Mouse (Mus musculus): Measurements from ENCODE around the gene Ppard. TPM values are rescaled to one million over a fixed set of nuclear protein-coding genes. Genes with fewer than 3 reads are reported as not detected.
"Not testable (repeated sequence)": the region's sequence is repeated elsewhere in the genome, so short reads cannot be mapped to it uniquely, and the experiment has no call there.

Gene Ppard
- polyA plus RNA-seq, 1 experiment = 132 TPM

GRCm38 (mm10) chr17:28317091-28317490, 84.6 kb downstream of the Ppard start:
- H3K9me3 ChIP-seq = no peaks in the 10 kb centered on the region
- peaks cover 69% of the 10 kb centered on the region for H3K36me3 ChIP-seq (replicated peaks; ENCODE audit: low read length)
- H3K4me3 ChIP-seq (replicated peaks) = no peak overlapping the region
- H3K4me1 ChIP-seq = peaks cover 46% of the 10 kb centered on the region
- TF ChIP-seq GATA1 (IDR thresholded peaks at IDR 0.05; ENCODE audit: borderline replicate concordance, low read length) = no peak
- no peak for TF ChIP-seq FLI1 (IDR thresholded peaks at IDR 0.05; ENCODE audit: low read length)
- no peaks in the 10 kb centered on the region for H3K27me3 ChIP-seq (replicated peaks)

- no peaks in the 10 kb centered on the region for H3K27me3 ChIP-seq (replicated peaks)
- no peak overlapping the region for H3K4me3 ChIP-seq (replicated peaks)
- no peaks in the 10 kb centered on the region for H3K9me3 ChIP-seq
- peaks cover 75% of the 10 kb centered on the region for H3K36me3 ChIP-seq (replicated peaks; ENCODE audit: low read length)
- H3K4me1 ChIP-seq = peaks cover 39% of the 10 kb centered on the region
- TF ChIP-seq GATA1 (IDR thresholded peaks at IDR 0.05; ENCODE audit: borderline replicate concordance, low read length) (no peak), FLI1 (IDR thresholded peaks at IDR 0.05; ENCODE audit: low read length) (no peak)
These were observed 85.2 kb downstream of the Ppard start for GRCm38 (mm10) chr17:28317725-28318124.

- Histone ChIP-seq H3K36me3 (replicated peaks; ENCODE audit: low read length) (peaks cover 95% of the 10 kb centered on the region), H3K4me3 (replicated peaks) (no peak overlapping the region), H3K27me3 (replicated peaks) (no peaks in the 10 kb centered on the region), H3K4me1 (peaks cover 15% of the 10 kb centered on the region), H3K9me3 (peaks cover 6% of the 10 kb centered on the region)
- TF ChIP-seq GATA1 (IDR thresholded peaks at IDR 0.05; ENCODE audit: borderline replicate concordance, low read length) (no peak), FLI1 (IDR thresholded peaks at IDR 0.05; ENCODE audit: low read length) (no peak)
These were observed 89.2 kb downstream of the Ppard start for GRCm38 (mm10) chr17:28321700-28322099.

GRCm38 (mm10) chr17:28323786-28324185, 91.3 kb downstream of the Ppard start:
- Histone ChIP-seq H3K36me3 (replicated peaks; ENCODE audit: low read length) (peaks cover 81% of the 10 kb centered on the region), H3K9me3 (peaks cover 6% of the 10 kb centered on the region), H3K4me1 (peaks cover 16% of the 10 kb centered on the region), H3K27me3 (replicated peaks) (no peaks in the 10 kb centered on the region), H3K4me3 (replicated peaks) (no peak overlapping the region)
- TF ChIP-seq FLI1 (IDR thresholded peaks at IDR 0.05; ENCODE audit: low read length) (no peak), GATA1 (IDR thresholded peaks at IDR 0.05; ENCODE audit: borderline replicate concordance, low read length) (no peak)

- H3K27me3 ChIP-seq (replicated peaks); H3K9me3 ChIP-seq; H3K4me3 ChIP-seq (replicated peaks): not testable (repeated sequence)
- Histone ChIP-seq H3K4me1 (peaks cover 22% of the 10 kb centered on the region), H3K36me3 (replicated peaks; ENCODE audit: low read length) (peaks cover 79% of the 10 kb centered on the region)
These were observed 91.9 kb downstream of the Ppard start for GRCm38 (mm10) chr17:28324416-28324815.

- TF ChIP-seq GATA1 (IDR thresholded peaks at IDR 0.05; ENCODE audit: borderline replicate concordance, low read length) = no peak
- no peak for TF ChIP-seq FLI1 (IDR thresholded peaks at IDR 0.05; ENCODE audit: low read length)
- peaks cover 79% of the 10 kb centered on the region for H3K36me3 ChIP-seq (replicated peaks; ENCODE audit: low read length)
- H3K9me3 ChIP-seq = peaks cover 6% of the 10 kb centered on the region
These were observed 93.3 kb downstream of the Ppard start for GRCm38 (mm10) chr17:28325751-28326150.

GRCm38 (mm10) chr17:28326951-28327350, 94.5 kb downstream of the Ppard start:
- no peak overlapping the region for H3K4me3 ChIP-seq (replicated peaks)
- H3K9me3 ChIP-seq = peaks cover 6% of the 10 kb centered on the region
- peaks cover 44% of the 10 kb centered on the region for H3K4me1 ChIP-seq
- H3K27me3 ChIP-seq (replicated peaks) = no peaks in the 10 kb centered on the region
- TF ChIP-seq FLI1 (IDR thresholded peaks at IDR 0.05; ENCODE audit: low read length) (no peak), GATA1 (IDR thresholded peaks at IDR 0.05; ENCODE audit: borderline replicate concordance, low read length) (no peak)
- peaks cover 76% of the 10 kb centered on the region for H3K36me3 ChIP-seq (replicated peaks; ENCODE audit: low read length)

More at GRCm38 (mm10) chr17:28325751-28326150, 93.3 kb downstream of the Ppard start:
- no peak overlapping the region for H3K4me3 ChIP-seq (replicated peaks)
- H3K27me3 ChIP-seq (replicated peaks) = no peaks in the 10 kb centered on the region
- peaks cover 35% of the 10 kb centered on the region for H3K4me1 ChIP-seq

GRCm38 (mm10) chr17:28327673-28328325, 95.3 kb downstream of the Ppard start:
- TF ChIP-seq FLI1 (IDR thresholded peaks at IDR 0.05; ENCODE audit: low read length) (no peak), GATA1 (IDR thresholded peaks at IDR 0.05; ENCODE audit: borderline replicate concordance, low read length) (no peak)
- peaks cover 74% of the 10 kb centered on the region for H3K36me3 ChIP-seq (replicated peaks; ENCODE audit: low read length)
- H3K4me1 ChIP-seq = peaks cover 53% of the 10 kb centered on the region
- H3K4me3 ChIP-seq (replicated peaks) = peak overlapping the region; percentile 96
- peaks cover 6% of the 10 kb centered on the region for H3K27me3 ChIP-seq (replicated peaks)
- peaks cover 6% of the 10 kb centered on the region for H3K9me3 ChIP-seq

- TF ChIP-seq GATA1 (IDR thresholded peaks at IDR 0.05; ENCODE audit: borderline replicate concordance, low read length) (peak; percentile 100), FLI1 (IDR thresholded peaks at IDR 0.05; ENCODE audit: low read length) (no peak)
- Histone ChIP-seq H3K4me1 (peaks cover 58% of the 10 kb centered on the region), H3K4me3 (replicated peaks) (peak within 1 kb of the TSS; percentile 96), H3K9me3 (peaks cover 6% of the 10 kb centered on the region), H3K36me3 (replicated peaks; ENCODE audit: low read length) (peaks cover 68% of the 10 kb centered on the region), H3K27me3 (replicated peaks) (peaks cover 12% of the 10 kb centered on the region)
These were observed 95.9 kb downstream of the Ppard start, which contains the start of gene Rpl10a for GRCm38 (mm10) chr17:28328366-28328928. Gene Rpl10a (plus strand): TSS chr17:28328471.

- H3K27me3 ChIP-seq (replicated peaks) = peaks cover 17% of the 10 kb centered on the region
- peaks cover 6% of the 10 kb centered on the region for H3K9me3 ChIP-seq
- H3K4me1 ChIP-seq = peaks cover 62% of the 10 kb centered on the region
- peak overlapping the region; percentile 96 for H3K4me3 ChIP-seq (replicated peaks)
- H3K36me3 ChIP-seq (replicated peaks; ENCODE audit: low read length) = peaks cover 65% of the 10 kb centered on the region
- TF ChIP-seq GATA1 (IDR thresholded peaks at IDR 0.05; ENCODE audit: borderline replicate concordance, low read length) (no peak), FLI1 (IDR thresholded peaks at IDR 0.05; ENCODE audit: low read length) (no peak)
These were observed 96.4 kb downstream of the Ppard start for GRCm38 (mm10) chr17:28328946-28329345.

All from megakaryocyte, embryonic 14.5 days (primary cell).